Mouse (Mus musculus) kidney, adult 2 months (tissue): ENCODE data around the gene Fxyd3.

Experiments used
- CTCF ChIP-seq: fragments of 200-500 bp; conservative IDR thresholded peaks from 2 replicates; pipeline ENCODE4 v1.5.1; 2011; ENCODE audit warnings: low read depth, mild to moderate bottlenecking, control low read depth, low read length, moderate library complexity, mixed read lengths; ENCODE audit not compliant: insufficient read depth, insufficient read length
- POLR2A ChIP-seq: fragments of 200-500 bp; IDR thresholded peaks from one replicate; pipeline ENCODE4 v1.6.1; 2011; ENCODE audit warnings: low read depth, low read length, control low read depth

- TF ChIP-seq POLR2A (no peak), CTCF (no peak)
These were observed 21.1 kb downstream of the Fxyd3 start for GRCm38 (mm10) chr7:31055354-31055824.
